Mouse (Mus musculus): ENCODE data around the gene Smarcd3. TPM values are rescaled to one million over a fixed set of nuclear protein-coding genes. Genes with fewer than 3 reads are reported as not detected.

The Smarcd3 gene
- polyA plus RNA-seq, 1 experiment from 2014 or later = 68.5 TPM

DNA sequence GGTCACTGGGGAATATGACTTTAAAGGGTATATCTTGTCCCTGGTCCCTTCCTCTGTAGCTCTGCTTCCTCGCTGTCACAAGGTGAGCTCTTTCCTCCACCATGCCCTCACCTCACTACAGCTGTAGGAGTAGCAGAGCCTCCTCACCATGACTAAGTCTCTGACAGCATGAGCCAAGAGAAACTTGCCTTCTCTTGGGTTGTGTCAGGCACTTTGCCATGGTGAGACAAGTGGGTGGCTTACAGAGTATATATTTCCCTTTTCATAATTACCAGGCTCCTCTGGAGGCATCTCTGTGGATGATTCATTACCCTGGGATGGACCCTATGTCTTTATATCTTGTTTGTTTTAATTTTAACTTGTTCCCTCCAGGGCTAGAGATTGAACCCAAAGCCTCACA lies 21.2 kb upstream of the Smarcd3 start:
- no peak for ATAC-seq (ENCODE audit: insufficient number of reproducible peaks, insufficient read depth, low FRiP score, low TSS enrichment, low read depth)
- 92% methylated on average over 1 of the region's 1 CpGs for WGBS

DNA sequence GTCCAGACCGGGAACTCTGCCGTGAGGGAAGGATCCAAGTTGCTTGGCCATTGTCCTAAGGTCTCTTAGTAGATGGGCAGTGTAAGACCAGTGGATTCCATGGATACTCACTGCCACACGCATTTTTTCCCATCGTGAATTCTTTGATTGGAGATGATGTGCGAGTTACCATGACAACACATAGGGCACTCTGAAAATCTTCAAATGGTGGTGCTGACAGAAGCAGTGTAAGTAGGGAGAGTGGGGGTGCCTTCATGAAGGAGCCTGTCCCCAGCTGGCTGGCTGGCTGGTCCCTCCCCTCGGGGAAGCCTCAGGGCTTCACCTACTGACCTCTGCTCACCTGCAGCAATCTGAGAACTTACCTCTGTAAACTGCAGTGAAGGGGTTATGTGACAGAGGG lies 14.9 kb upstream of the Smarcd3 start:
- no peak for ATAC-seq (ENCODE audit: insufficient number of reproducible peaks, insufficient read depth, low FRiP score, low TSS enrichment, low read depth)
- no peak overlapping the region for H3K27ac ChIP-seq
- no peaks in the 10 kb centered on the region for H3K9me3 ChIP-seq
- H3K4me3 ChIP-seq (replicated peaks) = no peak overlapping the region
- 74% methylated on average over 6 of the region's 6 CpGs for WGBS
- no peaks in the 10 kb centered on the region for H3K4me1 ChIP-seq (replicated peaks)
- H3K36me3 ChIP-seq = no peaks in the 10 kb centered on the region
- 0 out of 2 replicates have a peak overlapping the region, but pooled peaks have one; percentile 27 for H3K9ac ChIP-seq (replicated peaks)
- H3K27me3 ChIP-seq = no peaks in the 10 kb centered on the region
- no peak overlapping the region for H3K4me2 ChIP-seq

More for the DNA sequence above, 21.2 kb upstream of the Smarcd3 start:
- Histone ChIP-seq H3K4me2 (no peak overlapping the region), H3K9me3 (no peaks in the 10 kb centered on the region), H3K27me3 (no peaks in the 10 kb centered on the region), H3K36me3 (no peaks in the 10 kb centered on the region), H3K27ac (no peak overlapping the region), H3K9ac (replicated peaks) (no peak overlapping the region), H3K4me1 (replicated peaks) (no peaks in the 10 kb centered on the region), H3K4me3 (replicated peaks) (no peak overlapping the region)

DNA sequence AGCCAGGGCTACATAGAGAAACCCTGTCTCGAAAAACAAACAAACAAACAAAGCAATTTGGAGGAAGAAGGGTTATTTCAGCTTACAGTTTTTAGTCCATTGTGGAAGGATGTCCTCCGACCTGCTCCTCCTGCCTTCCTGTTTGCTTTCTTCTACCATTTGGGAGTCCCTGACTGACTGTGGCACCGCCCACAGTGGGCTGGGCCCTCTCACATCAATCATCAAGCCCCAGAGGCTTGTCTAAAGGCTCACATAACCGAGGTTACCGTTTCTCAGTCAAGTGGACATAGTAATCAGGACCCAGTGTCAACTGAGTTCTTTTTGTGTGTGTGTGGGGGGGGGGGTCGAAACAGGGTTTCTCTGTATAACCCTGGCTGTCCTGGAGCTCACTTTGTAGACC lies 13.9 kb upstream of the Smarcd3 start:
- Histone ChIP-seq H3K9ac (replicated peaks) (no peak overlapping the region), H3K9me3 (no peaks in the 10 kb centered on the region), H3K36me3 (no peaks in the 10 kb centered on the region), H3K27me3 (no peaks in the 10 kb centered on the region), H3K27ac (no peak overlapping the region), H3K4me3 (replicated peaks) (no peak overlapping the region), H3K4me1 (replicated peaks) (no peaks in the 10 kb centered on the region), H3K4me2 (no peak overlapping the region)
- 62% methylated on average over 6 of the region's 6 CpGs for WGBS
- ATAC-seq (ENCODE audit: insufficient number of reproducible peaks, insufficient read depth, low FRiP score, low TSS enrichment, low read depth) = no peak

GRCm38 (mm10) chr5:24636987-24637386 lies 12.8 kb upstream of the Smarcd3 start:
- no peak overlapping the region for H3K4me3 ChIP-seq (replicated peaks)
- no peaks in the 10 kb centered on the region for H3K4me1 ChIP-seq (replicated peaks)
- 73% methylated on average over 4 of the region's 4 CpGs for WGBS
- H3K9me3 ChIP-seq = no peaks in the 10 kb centered on the region
- H3K9ac ChIP-seq (replicated peaks) = no peak overlapping the region
- no peaks in the 10 kb centered on the region for H3K27me3 ChIP-seq
- H3K4me2 ChIP-seq = no peak overlapping the region
- H3K36me3 ChIP-seq = no peaks in the 10 kb centered on the region
- H3K27ac ChIP-seq = no peak overlapping the region
- ATAC-seq (ENCODE audit: insufficient number of reproducible peaks, insufficient read depth, low FRiP score, low TSS enrichment, low read depth) = no peak

- no peak for ATAC-seq (ENCODE audit: insufficient number of reproducible peaks, insufficient read depth, low FRiP score, low TSS enrichment, low read depth)
- Histone ChIP-seq H3K4me3 (replicated peaks) (no peak overlapping the region), H3K4me2 (no peak overlapping the region), H3K27ac (no peak overlapping the region), H3K36me3 (no peaks in the 10 kb centered on the region), H3K9ac (replicated peaks) (no peak overlapping the region), H3K4me1 (replicated peaks) (no peaks in the 10 kb centered on the region), H3K9me3 (no peaks in the 10 kb centered on the region), H3K27me3 (no peaks in the 10 kb centered on the region)
- WGBS = 77% methylated on average over 6 of the region's 6 CpGs
These were observed 11.4 kb upstream of the Smarcd3 start for GRCm38 (mm10) chr5:24635526-24636141.

- no peaks in the 10 kb centered on the region for H3K36me3 ChIP-seq
- no peak for ATAC-seq (ENCODE audit: insufficient number of reproducible peaks, insufficient read depth, low FRiP score, low TSS enrichment, low read depth)
- H3K4me3 ChIP-seq (replicated peaks) = no peak overlapping the region
- no peaks in the 10 kb centered on the region for H3K4me1 ChIP-seq (replicated peaks)
- H3K9ac ChIP-seq (replicated peaks) = no peak overlapping the region
- 28% methylated on average over 1 of the region's 1 CpGs for WGBS
- H3K4me2 ChIP-seq = no peak overlapping the region
- H3K27ac ChIP-seq = no peak overlapping the region
- H3K27me3 ChIP-seq = no peaks in the 10 kb centered on the region
- H3K9me3 ChIP-seq = no peaks in the 10 kb centered on the region
These were observed 10.9 kb upstream of the Smarcd3 start for GRCm38 (mm10) chr5:24635093-24635492.

DNA sequence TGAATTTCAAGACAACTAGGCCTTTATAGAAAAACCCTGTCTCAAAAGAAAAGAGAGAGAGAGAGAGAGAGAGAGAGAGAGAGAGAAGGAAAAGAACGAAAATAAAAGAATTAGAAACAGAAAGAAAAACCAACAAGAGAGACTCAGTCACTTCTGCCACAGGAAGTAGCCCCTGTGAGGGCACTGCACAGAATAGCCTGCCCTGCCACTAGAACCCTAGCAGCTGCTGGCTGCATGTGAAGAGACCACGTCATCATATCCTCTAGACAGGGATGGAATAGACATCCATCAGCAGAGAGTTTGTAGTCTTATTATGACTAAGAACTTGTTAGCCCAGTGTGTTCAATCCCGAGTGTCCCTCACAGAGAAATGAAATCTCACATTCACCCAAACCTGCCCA lies 5.5 kb upstream of the Smarcd3 start:
- no peak for ATAC-seq (ENCODE audit: insufficient number of reproducible peaks, insufficient read depth, low FRiP score, low TSS enrichment, low read depth)
- H3K27ac ChIP-seq = no peak overlapping the region
- no peak overlapping the region for H3K4me2 ChIP-seq
- no peaks in the 10 kb centered on the region for H3K36me3 ChIP-seq
- H3K27me3 ChIP-seq = peaks cover 11% of the 10 kb centered on the region; the same call in 1 of the 2 replicates
- WGBS = 77% methylated on average over 3 of the region's 3 CpGs
- no peak overlapping the region for H3K9ac ChIP-seq (replicated peaks)
- H3K9me3 ChIP-seq = no peaks in the 10 kb centered on the region
- peaks cover 3% of the 10 kb centered on the region; the same call in 1 of the 2 replicates for H3K4me1 ChIP-seq (replicated peaks)
- no peak overlapping the region for H3K4me3 ChIP-seq (replicated peaks)

DNA sequence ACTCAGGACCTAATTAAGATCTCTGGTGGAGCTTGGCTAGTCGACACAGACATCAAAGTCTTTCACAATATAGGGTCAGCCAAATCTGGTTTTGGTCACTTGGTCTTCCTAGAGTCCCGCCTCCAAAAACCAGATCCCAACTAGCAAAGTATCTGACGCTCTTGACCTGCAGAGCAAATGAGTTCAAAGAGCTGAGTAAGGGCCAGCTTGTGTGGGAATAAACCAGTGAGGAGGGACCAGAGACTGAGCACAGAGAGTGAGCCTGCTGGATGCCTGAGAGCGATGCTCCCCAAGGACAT lies 560 bp upstream of the Smarcd3 start:
- Histone ChIP-seq H3K27ac (no peak overlapping the region), H3K9ac (replicated peaks) (no peak overlapping the region; the same call in 1 of the 2 replicates), H3K36me3 (no peaks in the 10 kb centered on the region), H3K4me1 (replicated peaks) (peaks cover 25% of the 10 kb centered on the region), H3K4me2 (peak overlapping the region; percentile 93), H3K27me3 (peaks cover 54% of the 10 kb centered on the region), H3K4me3 (replicated peaks) (peak overlapping the region; percentile 57; the same call in 1 of the 2 replicates), H3K9me3 (no peaks in the 10 kb centered on the region)
- WGBS = 22% methylated on average over 4 of the region's 4 CpGs
- ATAC-seq (ENCODE audit: insufficient number of reproducible peaks, insufficient read depth, low FRiP score, low TSS enrichment, low read depth) = no peak

DNA sequence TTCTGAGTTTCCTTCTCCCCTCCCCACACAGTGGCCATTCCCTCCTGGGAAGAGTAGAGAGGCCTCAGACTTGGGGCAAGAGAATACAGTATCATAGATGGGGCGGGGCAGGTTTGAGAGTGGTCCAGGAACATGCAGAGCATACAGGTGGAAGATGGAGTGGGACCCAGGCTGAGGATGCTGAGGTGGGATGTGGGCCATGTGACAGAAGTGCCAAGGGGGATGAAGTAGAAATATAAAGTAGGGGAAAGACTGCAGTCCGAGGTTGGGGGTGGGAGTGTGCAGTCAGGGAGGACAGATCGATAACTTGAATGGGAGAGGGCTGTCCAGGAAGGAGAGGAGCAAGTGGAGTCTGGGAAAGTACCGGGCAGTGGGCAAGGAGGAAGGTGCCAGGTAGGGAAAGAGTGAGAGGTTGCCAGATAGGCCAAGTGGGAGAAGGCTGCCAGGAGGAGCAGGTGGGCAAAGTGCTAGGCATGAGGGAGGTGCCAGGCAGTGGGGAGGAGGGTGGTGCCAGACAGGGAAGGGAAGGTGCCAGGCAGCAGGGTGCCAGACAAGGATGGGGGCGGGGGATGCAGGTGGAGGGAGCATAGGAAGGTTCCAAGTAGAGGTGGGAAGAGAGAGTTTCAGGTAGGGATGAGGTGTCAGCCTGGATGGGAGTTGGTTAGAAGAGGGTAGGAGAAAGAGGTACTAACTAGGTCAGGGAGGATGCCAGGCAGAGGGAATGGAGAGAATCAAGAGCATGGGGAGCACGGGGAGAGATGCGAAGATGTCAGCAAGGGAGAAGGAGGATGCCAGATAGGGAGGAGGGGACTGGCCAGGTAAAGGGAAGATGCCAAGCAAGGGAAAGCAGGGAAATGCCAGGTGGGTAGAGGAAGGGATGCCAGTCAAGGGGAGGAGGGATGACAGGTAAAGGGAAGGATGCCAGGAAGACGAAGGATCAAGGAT lies 898 bp downstream of the Smarcd3 start:
- Histone ChIP-seq H3K9me3 (no peaks in the 10 kb centered on the region), H3K4me3 (replicated peaks) (peak overlapping the region; percentile 57), H3K4me1 (replicated peaks) (peaks cover 26% of the 10 kb centered on the region), H3K36me3 (no peaks in the 10 kb centered on the region), H3K27me3 (peaks cover 54% of the 10 kb centered on the region), H3K9ac (replicated peaks) (peak overlapping the region; percentile 75), H3K27ac (no peak overlapping the region), H3K4me2 (peak overlapping the region; percentile 93)
- WGBS = 46% methylated on average over 8 of the region's 8 CpGs
- no peak for ATAC-seq (ENCODE audit: insufficient number of reproducible peaks, insufficient read depth, low FRiP score, low TSS enrichment, low read depth)

DNA sequence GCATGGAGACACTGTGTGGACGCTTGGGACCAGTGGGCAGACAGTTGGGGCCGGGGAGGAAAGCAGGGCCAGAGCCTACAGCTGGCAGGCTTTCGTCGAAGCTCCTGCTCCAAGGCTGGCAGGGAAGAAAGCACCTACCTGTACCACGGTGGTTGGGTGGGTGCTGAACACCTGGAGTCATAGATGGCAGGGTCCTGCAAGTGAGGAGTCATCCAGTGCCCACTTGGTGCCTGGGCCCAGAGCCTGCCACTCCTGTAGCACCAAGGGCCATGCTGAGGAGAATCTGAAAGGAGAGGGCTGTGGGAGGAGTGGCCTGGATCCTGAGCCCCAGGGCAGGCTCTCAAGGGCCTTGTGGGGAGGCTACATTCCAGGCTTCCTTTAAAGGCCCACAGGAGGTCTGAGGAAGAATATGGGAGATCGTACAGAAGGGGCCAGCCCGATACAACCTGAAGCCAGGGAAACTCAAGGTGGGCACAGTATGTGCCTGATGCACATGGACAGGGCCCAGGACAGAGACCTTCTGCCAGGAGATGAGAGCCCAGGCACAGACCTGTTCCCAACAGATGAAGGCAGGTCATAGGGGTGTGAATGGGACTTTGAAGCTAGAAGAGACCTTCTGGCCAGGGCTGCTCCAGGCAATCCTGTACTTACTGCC lies 1.7 kb downstream of the Smarcd3 start:
- H3K27me3 ChIP-seq = peaks cover 54% of the 10 kb centered on the region
- H3K9ac ChIP-seq (replicated peaks) = no peak overlapping the region
- ATAC-seq (ENCODE audit: insufficient number of reproducible peaks, insufficient read depth, low FRiP score, low TSS enrichment, low read depth) = no peak

GRCm38 (mm10) chr5:24620626-24621025 lies 3.6 kb downstream of the Smarcd3 start:
- Histone ChIP-seq H3K4me1 (replicated peaks) (peaks cover 26% of the 10 kb centered on the region), H3K27me3 (peaks cover 49% of the 10 kb centered on the region), H3K4me3 (replicated peaks) (no peak overlapping the region), H3K27ac (peak overlapping the region; percentile 68; the same call in 1 of the 2 replicates), H3K4me2 (no peak overlapping the region), H3K36me3 (no peaks in the 10 kb centered on the region), H3K9me3 (no peaks in the 10 kb centered on the region), H3K9ac (replicated peaks) (no peak overlapping the region)
- ATAC-seq (ENCODE audit: insufficient number of reproducible peaks, insufficient read depth, low FRiP score, low TSS enrichment, low read depth) = no peak
- 73% methylated on average over 8 of the region's 8 CpGs for WGBS

More for the DNA sequence above, 1.7 kb downstream of the Smarcd3 start:
- Histone ChIP-seq H3K4me1 (replicated peaks) (peaks cover 26% of the 10 kb centered on the region), H3K4me3 (replicated peaks) (no peak overlapping the region), H3K36me3 (no peaks in the 10 kb centered on the region), H3K9me3 (no peaks in the 10 kb centered on the region), H3K4me2 (no peak overlapping the region), H3K27ac (no peak overlapping the region)
- WGBS = 74% methylated on average over 7 of the region's 7 CpGs

Measured in limb, embryonic 12.5 days (tissue).